8 mouse cellular contexts compared by ENCODE assay signal in genomic region chr2:59612733-59613473, GRCm38 (mm10). TPM values are rescaled to one million over a fixed set of nuclear protein-coding genes. Genes with fewer than 3 reads are reported as not detected.
DNase-seq lines count a peak whose midpoint lies in the region; ATAC-seq and TF ChIP-seq lines count a peak whose summit lies in the region.

No protein-coding gene starts in this region.

- DNase-seq in retina, embryonic 14.5 days (ENCODE audit: low spot score) = peak; percentile 42
- no peak for DNase-seq in retina, postnatal 1 day
- DNase-seq in cerebellum, adult 2 months = peak; percentile 50 to 65
- no peak for DNase-seq in liver, embryonic 14.5 days (ENCODE audit: low read depth in 3 of 3, low spot score in 3 of 3)
- DNase-seq in neural tube, embryonic 11.5 days (ENCODE audit: low spot score) = peak; percentile 52
- DNase-seq in layer of hippocampus, adult 8-10 months (ENCODE audit: low spot score in 2 of 2) = no peak

- H3K9me3 ChIP-seq in intestine, embryonic 16.5 days (ENCODE audit: control insufficient read depth, low read length) = no peaks in the 10 kb centered on the region
- H3K9me3 ChIP-seq in liver, embryonic 14.5 days (ENCODE audit: control insufficient read depth, low read length) = no peaks in the 10 kb centered on the region
- H3K9me3 ChIP-seq in neural tube, embryonic 11.5 days (ENCODE audit: control insufficient read depth, low read length) = no peaks in the 10 kb centered on the region

- H3K27ac ChIP-seq in cerebellum, adult 2 months (ENCODE audit: insufficient read depth, low read length) = peak overlapping the region; percentile 15; the same call in 1 of the 2 replicates
- H3K27ac ChIP-seq in intestine, embryonic 16.5 days (ENCODE audit: low read length) = peak overlapping the region; percentile 97
- no peak overlapping the region for H3K27ac ChIP-seq in liver, embryonic 14.5 days
- peak overlapping the region; percentile 88; the same call in 1 of the 2 replicates for H3K27ac ChIP-seq in neural tube, embryonic 11.5 days (ENCODE audit: low read depth, low read length)

- no peak for TF ChIP-seq CTCF in cerebellum, adult 2 months (IDR thresholded peaks at IDR 0.05; ENCODE audit: borderline replicate concordance, insufficient read depth, low read depth, low read length)
- TF ChIP-seq CTCF in liver, embryonic 14.5 days (IDR thresholded peaks at IDR 0.05; ENCODE audit: low read depth) = no peak

- TF ChIP-seq POLR2A in cerebellum, adult 2 months (IDR thresholded peaks at IDR 0.05; ENCODE audit: borderline replicate concordance, insufficient read depth, low read length) = no peak

- peak overlapping the region; percentile 97 for H3K9ac ChIP-seq in intestine, embryonic 16.5 days (ENCODE audit: low read depth, low read length)
- H3K9ac ChIP-seq in liver, embryonic 14.5 days (replicated peaks) = no peak overlapping the region; the same call in 1 of the 2 replicates
- H3K9ac ChIP-seq in neural tube, embryonic 11.5 days (ENCODE audit: low read length) = peak overlapping the region; percentile 86

- peaks cover 3% of the 10 kb centered on the region; the same call in 1 of the 2 replicates for H3K4me1 ChIP-seq in cerebellum, adult 2 months (ENCODE audit: control insufficient read depth, insufficient read depth, low read length)
- peaks cover 22% of the 10 kb centered on the region for H3K4me1 ChIP-seq in intestine, embryonic 16.5 days (ENCODE audit: control insufficient read depth, insufficient read depth, low read length)
- H3K4me1 ChIP-seq in liver, embryonic 14.5 days (replicated peaks; ENCODE audit: control insufficient read depth in 2 of 2, insufficient read depth in 2 of 2, low read length in 1 of 2) = peaks cover 0 to 13% of the 10 kb centered on the region in 2 experiments; a peak in 2 of 4 replicates
- H3K4me1 ChIP-seq in neural tube, embryonic 11.5 days (ENCODE audit: control insufficient read depth, insufficient read depth, low read length) = peaks cover 7% of the 10 kb centered on the region

- peak; percentile 32 for ATAC-seq in granulocyte monocyte progenitor cell, adult 5-6 weeks (replicated peaks; ENCODE audit: poor library complexity, severe bottlenecking)
- peak; percentile 29 for ATAC-seq in intestine, embryonic 16.5 days
- ATAC-seq in liver, embryonic 14.5 days (ENCODE audit: insufficient read depth) = no peak
- ATAC-seq in neural tube, embryonic 11.5 days (ENCODE audit: insufficient read depth, low FRiP score, low TSS enrichment) = peak; percentile 24; the same call in 1 of the 2 replicates

- under 1% methylated on average over 33 of the region's 33 CpGs for WGBS in cerebellum, adult 2 months
- 1% methylated on average over 33 of the region's 33 CpGs for WGBS in intestine, embryonic 16.5 days
- under 1% methylated on average over 33 of the region's 33 CpGs for WGBS in liver, embryonic 14.5 days (ENCODE audit: insufficient replicate concordance)
- WGBS in neural tube, embryonic 11.5 days = under 1% methylated on average over 33 of the region's 33 CpGs

- H3K36me3 ChIP-seq in intestine, embryonic 16.5 days (ENCODE audit: control insufficient read depth, insufficient read depth, low read length) = no peaks in the 10 kb centered on the region
- H3K36me3 ChIP-seq in liver, embryonic 14.5 days (replicated peaks; ENCODE audit: control insufficient read depth, insufficient read depth, low read depth) = no peaks in the 10 kb centered on the region
- no peaks in the 10 kb centered on the region for H3K36me3 ChIP-seq in neural tube, embryonic 11.5 days (ENCODE audit: control insufficient read depth, insufficient read depth, low read length)

- peak overlapping the region; percentile 92 for H3K4me3 ChIP-seq in cerebellum, adult 2 months (replicated peaks; ENCODE audit: insufficient read depth, low read depth, low read length)
- peak overlapping the region; percentile 89 for H3K4me3 ChIP-seq in intestine, embryonic 16.5 days (ENCODE audit: low read length)
- H3K4me3 ChIP-seq in liver, embryonic 14.5 days (ENCODE audit: insufficient read depth in 1 of 2, low read depth in 2 of 2, low read length in 2 of 2) = peak overlapping the region; percentile 67 to 75
- H3K4me3 ChIP-seq in neural tube, embryonic 11.5 days (ENCODE audit: low read depth, low read length) = peak overlapping the region; percentile 88

- peak overlapping the region; percentile 91 for H3K4me2 ChIP-seq in intestine, embryonic 16.5 days (ENCODE audit: low read depth, low read length)
- peak overlapping the region; percentile 75 for H3K4me2 ChIP-seq in liver, embryonic 14.5 days (ENCODE audit: low read depth)
- peak overlapping the region; percentile 96 for H3K4me2 ChIP-seq in neural tube, embryonic 11.5 days (ENCODE audit: low read depth)

- no peaks in the 10 kb centered on the region for H3K27me3 ChIP-seq in cerebellum, adult 2 months (ENCODE audit: control insufficient read depth, insufficient read depth, low read length)
- H3K27me3 ChIP-seq in intestine, embryonic 16.5 days (replicated peaks; ENCODE audit: control insufficient read depth, insufficient read depth, low read length) = no peaks in the 10 kb centered on the region
- peaks cover 41% of the 10 kb centered on the region for H3K27me3 ChIP-seq in liver, embryonic 14.5 days (ENCODE audit: control insufficient read depth, insufficient read depth, low read length)
- no peaks in the 10 kb centered on the region for H3K27me3 ChIP-seq in neural tube, embryonic 11.5 days (ENCODE audit: control insufficient read depth, insufficient read depth, low read length)

- TF ChIP-seq EP300 in liver, embryonic 14.5 days (IDR thresholded peaks at IDR 0.05; ENCODE audit: low read depth) = no peak

RNA-seq across cellular contexts. Expression of gene Tanc1, which starts 1.1 kb away (rescaled TPM):
- 40.7 and 41.2 TPM in 2 replicates for polyA plus RNA-seq in cerebellum, adult 2 months (2012; rRNA removed)
- total RNA-seq in granulocyte monocyte progenitor cell, adult 5-6 weeks (2014; fragmentation: Nextera tagmentation) = 3.2 and 15.6 TPM in 2 replicates
- total RNA-seq in granulocyte monocyte progenitor cell, adult 5-6 weeks (2017) = 2.0 and 3.6 TPM in 2 replicates
- 20.8 and 21.5 TPM in 2 replicates for polyA plus RNA-seq in intestine, embryonic 16.5 days (2015; fragmentation: Nextera tagmentation; extraction: Ambion mirVana)
- 1.1 TPM in 2 replicates for polyA plus RNA-seq in liver, embryonic 14.5 days (2012; rRNA removed)
- polyA plus RNA-seq in liver, embryonic 14.5 days (2014; fragmentation: Nextera tagmentation; extraction: Ambion mirVana) = 1.3 and 1.5 TPM in 2 replicates
- polyA plus RNA-seq in neural tube, embryonic 11.5 days (2014; fragmentation: Nextera tagmentation; extraction: Ambion mirVana) = 14.4 and 18.0 TPM in 2 replicates
- total RNA-seq in layer of hippocampus, adult 8-10 months (2022) = 100 to 1,000 TPM in 2 of 4 experiments, 10 to 100 TPM in 2; 94.9 to 115 (median 106) TPM

Comparison
In these comparisons a context has a peak if more than half of its experiments do, and no peak if none do; other contexts are left out.
1. DNase-seq: peak in retina, embryonic 14.5 days (single experiment), cerebellum, adult 2 months (2 of 2) and neural tube, embryonic 11.5 days (single experiment); none in retina, postnatal 1 day (single experiment), liver, embryonic 14.5 days (0 of 3) and layer of hippocampus, adult 8-10 months (0 of 2).
2. Peak in every context shown above with its lines, with median percentiles within 50 percentile points of each other: H3K4me3 ChIP-seq and H3K4me2 ChIP-seq.